Mouse (Mus musculus): ENCODE measurements around the gene Rab43. TPM values are rescaled to one million over a fixed set of nuclear protein-coding genes. Genes with fewer than 3 reads are reported as not detected.
"Not testable (repeated sequence)": the region's sequence is repeated elsewhere in the genome, so short reads cannot be mapped to it uniquely, and the experiment has no call there.

Rab43 gene
- total and polyA plus RNA-seq, 2 experiments from 2014 or later: 6.7 to 19.7 TPM

DNA sequence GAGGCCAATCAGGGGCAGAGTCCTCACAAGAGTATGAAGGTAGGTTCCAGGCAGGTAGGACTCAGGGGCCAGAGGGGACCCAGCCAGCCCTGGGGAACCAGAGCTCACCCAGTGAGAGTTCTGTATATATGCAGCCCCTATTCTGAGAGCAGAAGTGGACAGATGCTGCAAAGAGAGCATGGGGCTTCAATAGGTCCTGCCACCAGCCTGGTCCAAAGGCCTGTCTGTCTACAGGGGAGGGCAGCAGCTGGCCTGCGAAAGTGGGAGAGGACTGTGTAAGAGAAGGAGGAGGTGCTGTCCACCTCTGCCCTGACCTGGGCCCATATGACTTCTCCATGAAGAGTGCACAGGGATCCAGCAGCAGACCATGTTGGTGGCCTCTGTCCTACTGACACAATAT lies 35.3 kb downstream of the Rab43 start:
- Histone ChIP-seq H3K4me1 (ENCODE audit: control insufficient read depth, insufficient read depth) (no peaks in the 10 kb centered on the region), H3K36me3 (replicated peaks; ENCODE audit: control insufficient read depth, insufficient read depth, low read length) (no peaks in the 10 kb centered on the region), H3K27me3 (ENCODE audit: control insufficient read depth, insufficient read depth, low read length) (no peaks in the 10 kb centered on the region), H3K9me3 (replicated peaks; ENCODE audit: control insufficient read depth, low read length) (no peaks in the 10 kb centered on the region), H3K27ac (ENCODE audit: low read depth) (no peak overlapping the region), H3K4me3 (ENCODE audit: low read depth, low read length) (no peak overlapping the region), H3K4me2 (ENCODE audit: low read depth, low read length) (no peak overlapping the region), H3K9ac (replicated peaks; ENCODE audit: low read depth, low read length) (no peak overlapping the region)
- no peak for DNase-seq (ENCODE audit: low spot score)
- no peak for ATAC-seq (ENCODE audit: insufficient read depth, low read depth)
- TF ChIP-seq CTCF (IDR thresholded peaks at IDR 0.05; ENCODE audit: low read depth): no peak
- no peak for TF ChIP-seq EP300 (IDR thresholded peaks at IDR 0.05; ENCODE audit: low read depth)
- WGBS: 77% methylated on average over 1 of the region's 1 CpGs

DNA sequence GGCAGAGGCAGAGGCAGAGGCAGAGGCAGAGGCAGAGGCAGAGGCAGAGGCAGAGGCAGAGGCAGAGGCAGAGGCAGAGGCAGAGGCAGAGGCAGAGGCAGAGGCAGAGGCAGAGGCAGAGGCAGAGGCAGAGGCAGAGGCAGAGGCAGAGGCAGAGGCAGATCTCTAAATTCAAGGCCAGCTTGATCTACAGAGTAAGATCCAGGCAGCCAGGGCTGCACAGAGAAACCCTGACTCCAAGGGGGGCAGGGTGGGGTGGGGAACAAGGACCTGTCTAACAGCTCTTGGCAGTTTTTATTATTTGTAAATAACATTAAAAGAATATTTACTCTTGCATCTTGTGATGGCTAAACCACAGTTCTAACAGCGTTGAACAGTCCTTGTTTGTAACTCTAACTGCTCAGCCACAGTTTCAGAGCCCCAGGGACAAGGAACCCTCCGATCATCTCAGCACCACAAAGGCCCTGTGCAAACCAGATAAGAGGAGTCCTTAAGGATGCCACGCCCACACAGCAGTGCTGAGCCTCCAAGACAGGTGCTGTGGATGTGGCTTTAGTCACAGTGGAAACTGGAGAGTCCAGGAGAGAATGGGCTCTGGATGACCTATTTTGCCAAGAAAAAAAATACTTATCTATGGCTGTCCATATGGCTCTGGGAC lies 36.2 kb downstream of the Rab43 start:
- H3K9ac ChIP-seq (replicated peaks; ENCODE audit: low read depth, low read length): no peak overlapping the region
- DNase-seq (ENCODE audit: low spot score) (no peak), ATAC-seq (ENCODE audit: insufficient read depth, low read depth) (no peak)
- no peaks in the 10 kb centered on the region for H3K9me3 ChIP-seq (replicated peaks; ENCODE audit: control insufficient read depth, low read length)
- TF ChIP-seq CTCF (IDR thresholded peaks at IDR 0.05; ENCODE audit: low read depth) (no peak), EP300 (IDR thresholded peaks at IDR 0.05; ENCODE audit: low read depth) (no peak)
- 55% methylated on average over 3 of the region's 3 CpGs for WGBS
- no peak overlapping the region for H3K27ac ChIP-seq (ENCODE audit: low read depth)
- no peaks in the 10 kb centered on the region for H3K36me3 ChIP-seq (replicated peaks; ENCODE audit: control insufficient read depth, insufficient read depth, low read length)
- no peak overlapping the region for H3K4me3 ChIP-seq (ENCODE audit: low read depth, low read length)
- no peaks in the 10 kb centered on the region for H3K27me3 ChIP-seq (ENCODE audit: control insufficient read depth, insufficient read depth, low read length)
- H3K4me1 ChIP-seq (ENCODE audit: control insufficient read depth, insufficient read depth): no peaks in the 10 kb centered on the region
- no peak overlapping the region for H3K4me2 ChIP-seq (ENCODE audit: low read depth, low read length)

DNA sequence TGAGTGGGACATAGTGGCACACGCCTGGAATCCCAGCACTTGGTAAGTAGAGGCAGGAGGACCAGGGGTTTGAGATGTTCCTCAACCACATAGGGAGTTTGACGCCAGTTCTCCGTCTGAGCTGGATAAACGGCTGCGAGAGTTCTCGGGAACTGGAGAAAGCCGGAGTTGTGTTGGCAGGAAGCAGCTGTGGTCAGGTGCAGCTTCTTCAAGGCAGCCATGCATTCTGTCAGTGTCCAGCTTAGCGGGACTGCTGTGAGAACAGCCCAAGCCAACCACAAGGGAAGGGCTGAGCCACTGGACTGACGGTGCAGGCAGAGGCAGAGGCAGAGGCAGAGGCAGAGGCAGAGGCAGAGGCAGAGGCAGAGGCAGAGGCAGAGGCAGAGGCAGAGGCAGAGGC lies 37.1 kb downstream of the Rab43 start:
- Histone ChIP-seq H3K9me3 (replicated peaks; ENCODE audit: control insufficient read depth, low read length) (no peaks in the 10 kb centered on the region), H3K27me3 (ENCODE audit: control insufficient read depth, insufficient read depth, low read length) (no peaks in the 10 kb centered on the region), H3K27ac (ENCODE audit: low read depth) (no peak overlapping the region), H3K4me1 (ENCODE audit: control insufficient read depth, insufficient read depth) (no peaks in the 10 kb centered on the region), H3K4me2 (ENCODE audit: low read depth, low read length) (no peak overlapping the region), H3K36me3 (replicated peaks; ENCODE audit: control insufficient read depth, insufficient read depth, low read length) (no peaks in the 10 kb centered on the region), H3K4me3 (ENCODE audit: low read depth, low read length) (no peak overlapping the region), H3K9ac (replicated peaks; ENCODE audit: low read depth, low read length) (no peak overlapping the region)
- 73% methylated on average over 9 of the region's 9 CpGs for WGBS
- no peak for DNase-seq (ENCODE audit: low spot score)
- TF ChIP-seq CTCF (IDR thresholded peaks at IDR 0.05; ENCODE audit: low read depth): no peak
- TF ChIP-seq EP300 (IDR thresholded peaks at IDR 0.05; ENCODE audit: low read depth): no peak
- no peak for ATAC-seq (ENCODE audit: insufficient read depth, low read depth)

GRCm38 (mm10) chr6:87774466-87774865 lies 37.5 kb downstream of the Rab43 start:
- H3K4me1 ChIP-seq (ENCODE audit: control insufficient read depth, insufficient read depth): no peaks in the 10 kb centered on the region
- DNase-seq (ENCODE audit: low spot score): no peak
- ATAC-seq (ENCODE audit: insufficient read depth, low read depth): no peak
- TF ChIP-seq CTCF (IDR thresholded peaks at IDR 0.05; ENCODE audit: low read depth) (no peak), EP300 (IDR thresholded peaks at IDR 0.05; ENCODE audit: low read depth) (no peak)
- no peak overlapping the region for H3K4me3 ChIP-seq (ENCODE audit: low read depth, low read length)
- H3K9me3 ChIP-seq (replicated peaks; ENCODE audit: control insufficient read depth, low read length): no peaks in the 10 kb centered on the region
- H3K36me3 ChIP-seq (replicated peaks; ENCODE audit: control insufficient read depth, insufficient read depth, low read length): no peaks in the 10 kb centered on the region
- H3K9ac ChIP-seq (replicated peaks; ENCODE audit: low read depth, low read length): no peak overlapping the region
- H3K27ac ChIP-seq (ENCODE audit: low read depth): no peak overlapping the region
- no peak overlapping the region for H3K4me2 ChIP-seq (ENCODE audit: low read depth, low read length)
- 42% methylated on average over 1 of the region's 1 CpGs for WGBS
- H3K27me3 ChIP-seq (ENCODE audit: control insufficient read depth, insufficient read depth, low read length): no peaks in the 10 kb centered on the region

GRCm38 (mm10) chr6:87770626-87771025 lies 41.3 kb downstream of the Rab43 start:
- no peaks in the 10 kb centered on the region for H3K4me1 ChIP-seq (ENCODE audit: control insufficient read depth, insufficient read depth)
- H3K9ac ChIP-seq (replicated peaks; ENCODE audit: low read depth, low read length): no peak overlapping the region
- H3K27me3 ChIP-seq (ENCODE audit: control insufficient read depth, insufficient read depth, low read length): no peaks in the 10 kb centered on the region
- no peaks in the 10 kb centered on the region for H3K9me3 ChIP-seq (replicated peaks; ENCODE audit: control insufficient read depth, low read length)
- no peaks in the 10 kb centered on the region for H3K36me3 ChIP-seq (replicated peaks; ENCODE audit: control insufficient read depth, insufficient read depth, low read length)
- ATAC-seq (ENCODE audit: insufficient read depth, low read depth): no peak
- WGBS: 39% methylated on average over 8 of the region's 8 CpGs
- DNase-seq (ENCODE audit: low spot score): peak; percentile 9
- no peak overlapping the region for H3K27ac ChIP-seq (ENCODE audit: low read depth)
- TF ChIP-seq EP300 (IDR thresholded peaks at IDR 0.05; ENCODE audit: low read depth) (no peak), CTCF (IDR thresholded peaks at IDR 0.05; ENCODE audit: low read depth) (peak; percentile 50)
- H3K4me2 ChIP-seq (ENCODE audit: low read depth, low read length): no peak overlapping the region
- H3K4me3 ChIP-seq (ENCODE audit: low read depth, low read length): no peak overlapping the region

- not testable (repeated sequence) for ATAC-seq (ENCODE audit: insufficient read depth, low read depth); H3K27me3 ChIP-seq (ENCODE audit: control insufficient read depth, insufficient read depth, low read length); H3K4me1 ChIP-seq (ENCODE audit: control insufficient read depth, insufficient read depth); H3K36me3 ChIP-seq (replicated peaks; ENCODE audit: control insufficient read depth, insufficient read depth, low read length); H3K9me3 ChIP-seq (replicated peaks; ENCODE audit: control insufficient read depth, low read length); H3K9ac ChIP-seq (replicated peaks; ENCODE audit: low read depth, low read length); H3K4me2 ChIP-seq (ENCODE audit: low read depth, low read length); H3K27ac ChIP-seq (ENCODE audit: low read depth); H3K4me3 ChIP-seq (ENCODE audit: low read depth, low read length); DNase-seq (ENCODE audit: low spot score)
- WGBS: 93% methylated on average over 2 of the region's 2 CpGs
Measured at GRCm38 (mm10) chr6:87764296-87764695, 47.7 kb downstream of the Rab43 start.
